Mouse (Mus musculus): ENCODE results near the gene Arhgap45.

GRCm38 (mm10) chr10:80024229-80025043 is 8.0 kb downstream of the Arhgap45 start:
- TF ChIP-seq EP300 (optimal IDR thresholded peaks at IDR 0.05) (no peak), CTCF (IDR thresholded peaks at IDR 0.05; ENCODE audit: low read depth) (no peak)

Data from stomach, postnatal 0 days (tissue).